Mouse (Mus musculus) neural tube, embryonic 12.5 days (tissue): Measurements from ENCODE around the gene Tshz2. TPM values are rescaled to one million over a fixed set of nuclear protein-coding genes. Genes with fewer than 3 reads are reported as not detected.
"Not testable (repeated sequence)": the region's sequence is repeated elsewhere in the genome, so short reads cannot be mapped to it uniquely, and the experiment has no call there.

Source experiments
- ATAC-seq: fragments of 200-750 bp; cut with Nextera tagmentation; 2 replicates; pipeline ENCODE4 v1.8.0; 2017; ENCODE audit warnings: low read depth, mild to moderate bottlenecking, moderate TSS enrichment, moderate library complexity; ENCODE audit not compliant: low FRiP score
- H3K27ac ChIP-seq: fragments of 300-500 bp; sonication (generic); 2 replicates; pipeline ENCODE4 v1.5.1; 2016
- H3K27me3 ChIP-seq: fragments of 300-500 bp; sonication (generic); replicated peaks from 2 replicates; pipeline ENCODE4 v1.6.1; 2016; ENCODE audit warnings: mild to moderate bottlenecking
- H3K36me3 ChIP-seq: fragments of 300-500 bp; sonication (generic); 2 replicates; pipeline ENCODE4 v1.6.1; 2016; ENCODE audit warnings: mild to moderate bottlenecking
- H3K4me1 ChIP-seq: fragments of 300-500 bp; sonication (generic); 2 replicates; pipeline ENCODE4 v1.6.1; 2016
- H3K4me2 ChIP-seq: fragments of 300-500 bp; sonication (generic); replicated peaks from 2 replicates; pipeline ENCODE4 v1.6.1; 2016; ENCODE audit warnings: mild to moderate bottlenecking
- H3K4me3 ChIP-seq: fragments of 300-500 bp; sonication (generic); 2 replicates; pipeline ENCODE4 v1.5.1; 2016
- H3K9ac ChIP-seq: fragments of 300-500 bp; sonication (generic); 2 replicates; pipeline ENCODE4 v1.6.1; 2016; ENCODE audit warnings: mild to moderate bottlenecking
- H3K9me3 ChIP-seq: fragments of 300-500 bp; sonication (generic); 2 replicates; pipeline ENCODE4 v1.6.1; 2016; ENCODE audit warnings: mild to moderate bottlenecking
- WGBS: fragments of 180-500 bp; shearing (Covaris S2); methylation state at CpG from one replicate; pipeline ENCODE4 v1.1.7; 2016; 5-methylcytosine and 5-hydroxymethylcytosine counted together
- polyA plus RNA-seq: library from polyadenylated mRNA; unstranded; fragments of >200 nt; fragmentation: Nextera tagmentation; extraction: Ambion mirVana; gene quantifications from 2 replicates; pipeline ENCODE4 v1.2.1, GENCODE M21; 2016

Gene Tshz2
- polyA plus RNA-seq, result 30.7 and 33.7 TPM in 2 replicates

- peak within 1 kb of the TSS; percentile 75 for H3K4me3 ChIP-seq
- no peaks in the 10 kb centered on the region for H3K9me3 ChIP-seq
- H3K4me2 ChIP-seq, result peak within 1 kb of the TSS; percentile 86
- H3K27me3 ChIP-seq, result no peaks in the 10 kb centered on the region
- H3K9ac ChIP-seq, result peak within 1 kb of the TSS; percentile 92
- ATAC-seq, result peak; percentile 87
- H3K4me1 ChIP-seq, result peaks cover 8% of the 10 kb centered on the region; the same call in 1 of the 2 replicates
- H3K36me3 ChIP-seq, result no peaks in the 10 kb centered on the region
- WGBS, result under 1% methylated on average over 21 of the region's 22 CpGs
- peak within 1 kb of the TSS; percentile 54 for H3K27ac ChIP-seq
Measured at GRCm38 (mm10) chr2:169632338-169633151, at the start of gene Tshz2. Tshz2 (plus strand) TSS chr2:169633013.

- no peaks in the 10 kb centered on the region for H3K36me3 ChIP-seq
- no peaks in the 10 kb centered on the region for H3K4me1 ChIP-seq
- H3K27me3 ChIP-seq, result no peaks in the 10 kb centered on the region
- no peak overlapping the region for H3K9ac ChIP-seq
- H3K9me3 ChIP-seq, result no peaks in the 10 kb centered on the region
- H3K27ac ChIP-seq, result no peak overlapping the region
- no peak overlapping the region for H3K4me2 ChIP-seq
- ATAC-seq, result no peak
- no peak overlapping the region for H3K4me3 ChIP-seq
- WGBS, result 73% methylated on average over 3 of the region's 3 CpGs
Measured at GRCm38 (mm10) chr2:169583476-169583875, 49.3 kb upstream of the Tshz2 start.

- H3K4me2 ChIP-seq, result no peak overlapping the region
Measured at GRCm38 (mm10) chr2:169584745-169585456, 47.9 kb upstream of the Tshz2 start.

GRCm38 (mm10) chr2:169585631-169586285, 47.1 kb upstream of the Tshz2 start:
- no peak overlapping the region for H3K4me3 ChIP-seq
- H3K27me3 ChIP-seq, result no peaks in the 10 kb centered on the region
- H3K4me1 ChIP-seq, result no peaks in the 10 kb centered on the region
- WGBS, result 80% methylated on average over 12 of the region's 12 CpGs
- no peak for ATAC-seq
- no peak overlapping the region for H3K4me2 ChIP-seq
- no peak overlapping the region for H3K27ac ChIP-seq
- no peaks in the 10 kb centered on the region for H3K9me3 ChIP-seq
- H3K36me3 ChIP-seq, result no peaks in the 10 kb centered on the region
- no peak overlapping the region for H3K9ac ChIP-seq

More at GRCm38 (mm10) chr2:169584745-169585456, 47.9 kb upstream of the Tshz2 start:
- H3K27ac ChIP-seq, result no peak overlapping the region
- H3K9me3 ChIP-seq, result no peaks in the 10 kb centered on the region
- no peak for ATAC-seq
- no peaks in the 10 kb centered on the region for H3K27me3 ChIP-seq
- no peaks in the 10 kb centered on the region for H3K36me3 ChIP-seq
- H3K4me1 ChIP-seq, result no peaks in the 10 kb centered on the region
- WGBS, result 63% methylated on average over 15 of the region's 15 CpGs
- no peak overlapping the region for H3K4me3 ChIP-seq
- H3K9ac ChIP-seq, result no peak overlapping the region

GRCm38 (mm10) chr2:169586688-169587087, 46.1 kb upstream of the Tshz2 start:
- H3K9ac ChIP-seq, result no peak overlapping the region
- ATAC-seq, result no peak
- H3K36me3 ChIP-seq, result no peaks in the 10 kb centered on the region
- no peak overlapping the region for H3K4me3 ChIP-seq
- H3K4me1 ChIP-seq, result no peaks in the 10 kb centered on the region
- H3K27me3 ChIP-seq, result no peaks in the 10 kb centered on the region
- no peaks in the 10 kb centered on the region for H3K9me3 ChIP-seq
- H3K4me2 ChIP-seq, result no peak overlapping the region
- 88% methylated on average over 3 of the region's 3 CpGs for WGBS
- no peak overlapping the region for H3K27ac ChIP-seq

- not testable (repeated sequence) for ATAC-seq, H3K27me3 ChIP-seq, H3K9ac ChIP-seq, H3K4me2 ChIP-seq, H3K27ac ChIP-seq, H3K36me3 ChIP-seq, H3K4me3 ChIP-seq, H3K4me1 ChIP-seq, H3K9me3 ChIP-seq
Measured at GRCm38 (mm10) chr2:169587645-169588044, 45.2 kb upstream of the Tshz2 start, which contains the start of gene Gm11011. Gm11011 (minus strand) TSS chr2:169587745.

GRCm38 (mm10) chr2:169589697-169590096, 43.1 kb upstream of the Tshz2 start:
- Histone ChIP-seq H3K4me1 (no peaks in the 10 kb centered on the region), H3K4me3 (no peak overlapping the region), H3K27ac (no peak overlapping the region), H3K36me3 (no peaks in the 10 kb centered on the region), H3K9me3 (no peaks in the 10 kb centered on the region), H3K27me3 (no peaks in the 10 kb centered on the region), H3K9ac (no peak overlapping the region), H3K4me2 (no peak overlapping the region)
- no peak for ATAC-seq
- 93% methylated on average over 10 of the region's 10 CpGs for WGBS

- Histone ChIP-seq H3K4me1 (no peaks in the 10 kb centered on the region), H3K27ac (no peak overlapping the region)
- 70% methylated on average over 8 of the region's 8 CpGs for WGBS
Measured at GRCm38 (mm10) chr2:169590412-169590811, 42.4 kb upstream of the Tshz2 start.

GRCm38 (mm10) chr2:169593742-169594141, 39.1 kb upstream of the Tshz2 start:
- no peak for ATAC-seq
- H3K36me3 ChIP-seq, result no peaks in the 10 kb centered on the region
- H3K4me1 ChIP-seq, result no peaks in the 10 kb centered on the region
- H3K9ac ChIP-seq, result no peak overlapping the region
- no peaks in the 10 kb centered on the region for H3K9me3 ChIP-seq
- H3K4me3 ChIP-seq, result no peak overlapping the region
- H3K4me2 ChIP-seq, result no peak overlapping the region
- 70% methylated on average over 3 of the region's 3 CpGs for WGBS
- no peaks in the 10 kb centered on the region for H3K27me3 ChIP-seq
- H3K27ac ChIP-seq, result no peak overlapping the region

More at GRCm38 (mm10) chr2:169590412-169590811, 42.4 kb upstream of the Tshz2 start:
- no peaks in the 10 kb centered on the region for H3K27me3 ChIP-seq
- no peak for ATAC-seq
- H3K4me3 ChIP-seq, result no peak overlapping the region
- no peaks in the 10 kb centered on the region for H3K36me3 ChIP-seq
- no peak overlapping the region for H3K9ac ChIP-seq
- no peak overlapping the region for H3K4me2 ChIP-seq
- H3K9me3 ChIP-seq, result no peaks in the 10 kb centered on the region

GRCm38 (mm10) chr2:169597357-169597756, 35.5 kb upstream of the Tshz2 start:
- 48% methylated on average over 6 of the region's 6 CpGs for WGBS
- ATAC-seq, result no peak
- Histone ChIP-seq H3K4me2 (no peak overlapping the region), H3K9ac (no peak overlapping the region), H3K27ac (no peak overlapping the region), H3K27me3 (no peaks in the 10 kb centered on the region), H3K36me3 (no peaks in the 10 kb centered on the region), H3K9me3 (no peaks in the 10 kb centered on the region), H3K4me3 (no peak overlapping the region), H3K4me1 (no peaks in the 10 kb centered on the region)

- no peaks in the 10 kb centered on the region for H3K36me3 ChIP-seq
- 84% methylated on average over 8 of the region's 8 CpGs for WGBS
- ATAC-seq, result no peak
- no peaks in the 10 kb centered on the region for H3K27me3 ChIP-seq
- H3K27ac ChIP-seq, result no peak overlapping the region
- H3K9me3 ChIP-seq, result no peaks in the 10 kb centered on the region
- H3K9ac ChIP-seq, result no peak overlapping the region
- H3K4me1 ChIP-seq, result no peaks in the 10 kb centered on the region
- H3K4me2 ChIP-seq, result no peak overlapping the region
- H3K4me3 ChIP-seq, result no peak overlapping the region
Measured at GRCm38 (mm10) chr2:169597971-169598370, 34.8 kb upstream of the Tshz2 start.

- Histone ChIP-seq H3K36me3 (no peaks in the 10 kb centered on the region), H3K4me3 (no peak overlapping the region), H3K27ac (no peak overlapping the region), H3K4me1 (no peaks in the 10 kb centered on the region), H3K27me3 (no peaks in the 10 kb centered on the region), H3K9me3 (no peaks in the 10 kb centered on the region), H3K4me2 (no peak overlapping the region), H3K9ac (no peak overlapping the region)
- ATAC-seq, result no peak
- 94% methylated on average over 4 of the region's 4 CpGs for WGBS
Measured at GRCm38 (mm10) chr2:169599591-169599990, 33.2 kb upstream of the Tshz2 start.
